Mouse (Mus musculus) v-Abl transformed pro-B cells (cell line): Measurements from ENCODE around the gene Ei24.

Source experiments
- in situ Hi-C, 2 experiments: fragments of 400-800 bp; cut with MboI; formaldehyde crosslinking; loops; one replicate each; pipeline ENCODE4 v1.15.1; 2025; ENCODE audit not compliant: unreplicated experiment in 2 of 2

Ei24 gene

DNA sequence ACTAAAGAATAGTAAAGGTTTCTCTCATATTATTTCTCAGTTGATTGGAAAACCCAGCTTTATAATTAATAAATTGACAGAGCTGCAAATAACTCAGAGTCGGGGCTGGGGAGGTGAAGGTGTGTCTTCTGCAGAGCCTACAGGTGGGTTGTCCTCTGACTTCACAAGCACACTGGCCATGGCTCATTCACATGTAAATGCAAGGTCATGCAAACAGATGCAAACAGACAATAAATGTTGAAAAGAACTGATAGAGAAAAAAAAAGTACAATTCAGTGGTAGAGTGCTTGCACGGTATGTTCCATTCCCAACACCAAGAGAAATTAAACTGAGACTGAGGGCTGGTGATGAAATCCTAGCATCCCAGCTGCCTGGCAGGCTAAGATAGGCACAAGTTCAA lies 2.7 kb downstream of the Ei24 start:
- in situ Hi-C loops: no loop called here

DNA sequence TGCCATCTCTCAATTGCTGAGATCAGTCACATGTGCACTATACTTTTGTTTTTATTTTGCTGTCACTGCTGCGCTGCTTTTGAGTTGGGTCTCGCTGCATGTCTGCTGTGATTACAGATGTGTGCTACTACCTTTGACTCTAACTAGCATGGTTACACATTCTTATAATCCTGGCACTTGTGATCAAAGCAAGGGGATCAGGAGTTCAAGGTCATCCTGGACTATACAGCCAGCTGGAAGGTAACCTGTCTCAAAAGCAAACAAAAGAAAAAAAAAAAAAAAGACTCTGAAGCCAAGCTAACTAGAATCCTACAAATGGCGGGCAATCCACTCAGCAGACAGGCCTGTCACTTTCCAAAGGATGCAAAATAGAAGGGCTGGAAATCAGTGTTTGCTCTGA lies 5.0 kb downstream of the Ei24 start:
- in situ Hi-C loops: no loop called here

DNA sequence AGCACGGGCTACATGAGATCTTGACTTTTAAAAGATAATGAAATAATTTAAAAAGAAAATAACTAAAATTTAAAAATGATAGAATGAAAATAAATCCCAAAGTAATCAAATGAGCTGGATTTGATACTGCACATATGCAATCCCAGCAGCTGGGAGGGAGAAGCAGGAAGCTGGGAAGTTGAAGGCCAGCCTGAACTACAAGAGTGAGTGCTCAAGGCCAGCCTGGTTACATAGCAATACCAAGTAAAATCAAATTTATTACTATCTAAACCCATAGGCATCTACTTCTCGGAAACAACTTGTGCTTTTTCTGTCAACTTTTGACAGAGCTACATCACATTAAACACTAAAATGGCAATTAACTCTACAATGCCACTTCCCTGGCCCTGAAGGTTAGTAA lies 13.3 kb downstream of the Ei24 start:
- in situ Hi-C loops: no loop called here

DNA sequence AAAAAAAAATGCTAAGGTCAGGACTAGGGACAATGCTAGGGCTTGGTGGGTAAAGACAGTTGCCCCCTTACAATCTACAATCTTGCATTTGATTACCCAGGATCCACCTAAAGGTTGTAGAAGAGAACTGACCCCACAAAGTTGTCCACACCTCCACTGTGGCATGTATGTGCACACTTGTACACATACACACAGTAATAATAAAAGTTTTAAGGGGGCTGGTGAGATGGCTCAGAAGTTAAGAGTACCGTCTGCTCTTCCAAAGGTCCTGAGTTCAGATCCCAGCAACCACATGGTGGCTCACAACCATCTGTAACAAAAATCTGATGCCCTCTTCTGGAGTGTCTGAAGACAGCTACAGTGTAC lies 28.2 kb downstream of the Ei24 start:
- in situ Hi-C loops: loop anchor here (10.0 to 25.0 kb wide), 4 partner anchors 466 to 1207 kb away; partner anchors contain the start of genes Ccdc15 (in 2 of the 2), Ddx25 (in 1 of the 2), Hyls1 (in 1 of the 2) and Pate2 (in 1 of the 2)

DNA sequence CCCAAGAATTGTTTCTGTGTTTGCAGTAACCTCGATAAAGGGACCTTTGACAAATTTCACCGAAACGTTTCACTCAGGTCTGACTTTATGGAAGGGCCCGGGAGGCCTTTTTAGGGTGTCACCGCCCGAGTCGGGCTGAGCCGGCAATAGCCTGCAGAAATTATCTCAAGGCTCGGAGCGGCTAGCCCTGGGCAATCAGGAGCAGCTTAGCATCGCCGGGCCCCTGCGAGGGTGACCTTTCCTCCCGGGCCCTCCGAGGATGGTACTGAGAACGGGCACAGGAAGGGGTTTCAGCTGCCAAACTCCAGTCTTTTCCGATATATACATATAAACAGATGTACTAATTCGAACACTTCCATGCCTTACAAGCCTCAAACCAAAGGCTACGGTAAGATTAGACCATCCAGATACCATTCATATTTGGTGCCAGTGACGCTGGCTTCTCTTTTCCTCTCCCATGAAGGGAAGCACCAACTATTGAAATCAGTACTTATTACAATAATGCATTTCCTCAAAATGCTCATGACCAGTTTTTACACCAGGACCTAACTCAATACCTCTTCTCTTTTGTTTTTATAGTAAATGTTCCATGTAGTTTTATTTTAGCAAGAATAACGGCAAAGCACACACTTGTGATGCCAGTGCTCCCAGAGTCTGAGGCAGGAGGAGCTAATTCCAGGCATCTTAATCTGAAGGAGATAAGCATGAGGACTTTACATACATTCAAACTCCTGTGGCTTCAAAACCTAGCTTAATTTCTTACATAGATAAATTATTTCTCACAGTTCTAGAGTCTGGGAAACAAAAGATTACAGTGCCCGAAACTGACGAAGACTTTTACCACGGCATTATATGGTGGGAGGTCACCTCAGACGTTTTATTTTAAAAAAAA lies 28.8 kb downstream of the Ei24 start:
- in situ Hi-C loops: loop anchor here (10.0 to 25.0 kb wide), 4 partner anchors 466 to 1206 kb away; partner anchors contain the start of genes Ccdc15 (in 2 of the 2), Ddx25 (in 1 of the 2), Hyls1 (in 1 of the 2) and Pate2 (in 1 of the 2)

DNA sequence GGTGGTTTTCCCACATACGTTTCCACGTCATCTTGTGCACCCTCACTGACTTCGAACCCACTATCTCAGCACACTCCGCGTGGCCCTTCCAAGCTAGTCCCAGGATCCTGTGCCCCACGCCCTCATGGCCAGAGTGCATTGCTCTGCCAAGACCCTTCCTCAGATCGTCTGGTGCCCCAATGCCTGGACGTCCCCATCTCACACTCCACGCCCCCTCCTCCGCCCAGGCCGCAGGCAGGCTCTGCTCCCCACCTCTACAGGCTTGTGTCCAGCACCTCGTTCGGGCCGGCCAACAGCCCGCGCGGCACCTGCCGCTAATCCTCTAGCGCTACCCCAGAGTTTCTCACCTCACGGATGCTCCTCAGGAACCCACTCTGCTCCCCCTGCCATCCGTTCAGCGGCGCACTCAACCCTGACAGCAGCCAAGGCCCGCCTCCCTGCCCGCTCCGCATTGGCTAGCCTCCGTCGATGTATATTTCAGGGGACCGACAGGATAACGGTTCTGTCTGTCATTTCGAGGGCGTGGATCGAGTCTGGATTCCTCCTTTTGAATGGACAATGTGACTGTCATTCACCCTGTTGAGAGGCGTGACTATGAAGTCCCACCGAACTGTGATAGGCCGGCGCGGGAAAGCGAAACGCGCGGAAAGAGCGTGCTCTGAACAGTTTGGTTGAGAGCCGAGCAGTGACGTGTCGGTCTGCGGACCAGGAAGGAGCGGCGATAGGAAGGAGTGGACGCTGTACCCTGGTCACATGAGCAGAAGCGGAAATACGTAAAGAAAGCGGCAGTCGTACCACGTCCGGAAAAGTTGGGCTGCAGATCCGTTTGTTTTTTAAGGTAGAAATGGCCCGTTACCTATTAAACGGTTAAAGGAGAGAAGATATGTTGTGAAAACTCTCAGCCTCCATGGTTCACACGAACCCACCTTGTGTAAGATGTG lies 29.7 kb downstream of the Ei24 start, which contains the start of gene Stt3a:
Stt3a (minus strand) TSS at position 477 of the 941 bp plus-strand sequence.
- in situ Hi-C loops: loop anchor here (10.0 to 25.0 kb wide), 4 partner anchors 467 to 1205 kb away; partner anchors contain the start of genes Ccdc15 (in 2 of the 2), Ddx25 (in 1 of the 2), Hyls1 (in 1 of the 2) and Pate2 (in 1 of the 2)

DNA sequence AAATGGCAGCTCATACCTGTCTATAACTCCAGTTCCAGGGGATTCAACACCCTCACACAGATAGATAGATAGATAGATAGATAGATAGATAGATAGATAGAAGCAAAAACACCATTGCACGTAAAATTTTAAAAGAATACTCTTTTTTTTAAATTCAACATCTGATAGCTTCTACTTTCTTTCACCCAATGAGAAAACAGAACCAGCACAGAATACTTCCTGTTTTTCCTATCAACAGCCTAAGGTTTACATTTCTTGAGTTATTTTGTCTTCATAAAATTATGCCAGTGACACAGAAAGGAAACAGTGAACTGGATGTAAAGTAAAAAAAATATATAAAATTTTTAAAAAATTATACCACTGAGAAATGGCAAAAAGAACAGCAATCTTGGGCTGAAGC lies 32.8 kb downstream of the Ei24 start:
- in situ Hi-C loops: loop anchor here (10.0 to 25.0 kb wide), 4 partner anchors 470 to 1202 kb away; partner anchors contain the start of genes Ccdc15 (in 2 of the 2), Ddx25 (in 1 of the 2), Hyls1 (in 1 of the 2) and Pate2 (in 1 of the 2)
